Mouse (Mus musculus): ENCODE data around the gene Mrm3. TPM values are rescaled to one million over a fixed set of nuclear protein-coding genes. Genes with fewer than 3 reads are reported as not detected.

Gene Mrm3
- 15.4 TPM for total RNA-seq (2023)

GRCm38 (mm10) chr11:76242901-76243810 is at the start of gene Mrm3, which contains the start of gene Glod4:
Mrm3 (plus strand) TSS chr11:76243715.
Glod4 (minus strand) TSS chr11:76243725.

GRCm38 (mm10) chr11:76217390-76217800 is 26.1 kb upstream of the Mrm3 start, which contains the start of the genes Dbil5 and Gemin4:
Dbil5 (plus strand) TSS chr11:76217608.
Gemin4 (minus strand) TSS chr11:76217664.

Other genes starting within 250 kb of the Mrm3 start
- 1.1 TPM for gene 1700016K19Rik, start 243.8 kb upstream of the Mrm3 start, total RNA-seq (2023)
- gene Rflnb, start 215.9 kb upstream of the Mrm3 start, total RNA-seq (2023) = 76.1 TPM
- 47.1 TPM for gene Vps53, start 64.1 kb upstream of the Mrm3 start, total RNA-seq (2023)
- 2.7 TPM for gene Fam57a, start 64.0 kb upstream of the Mrm3 start, total RNA-seq (2023)
- not detected for gene Dbil5, start 26.1 kb upstream of the Mrm3 start, total RNA-seq (2023)
- gene Gemin4, start 26.1 kb upstream of the Mrm3 start, total RNA-seq (2023) = 9.4 TPM
- 15.7 TPM for gene Glod4, start within 50 bp of the Mrm3 start, total RNA-seq (2023)
- 9.1 TPM for gene Nxn, start 155.4 kb downstream of the Mrm3 start, total RNA-seq (2023)
- gene Timm22, start 163.2 kb downstream of the Mrm3 start, total RNA-seq (2023) = 18.8 TPM

Measured in CD4-positive naive resting alpha-beta T cell, adult 57 days (primary cell).